Mouse (Mus musculus) E14TG2a.4 (cell line): Measurements from ENCODE around the gene Ebf1.
A peak's percentile ranks its signal among the peaks of the same experiment; 100 is the strongest.

Experiments
- H3K27me3 ChIP-seq: 2 replicates; pipeline ENCODE4 v1.6.1; 2014; ENCODE audit warnings: low read length, control low read depth; ENCODE audit not compliant: insufficient read depth
- H3K36me3 ChIP-seq: 2 replicates; pipeline ENCODE4 v1.6.1; 2014; ENCODE audit warnings: low read length, control low read depth; ENCODE audit not compliant: insufficient read depth
- H3K4me1 ChIP-seq: replicated peaks from 2 replicates; pipeline ENCODE4 v1.6.1; 2014; ENCODE audit warnings: low read depth, low read length, control low read depth
- H3K4me3 ChIP-seq: replicated peaks from 2 replicates; pipeline ENCODE4 v1.5.1; 2014; ENCODE audit warnings: mild to moderate bottlenecking, low read length
- H3K9me3 ChIP-seq: 2 replicates; pipeline ENCODE4 v1.6.1; 2014; ENCODE audit warnings: low read length, control low read depth
- CTCF ChIP-seq: conservative IDR thresholded peaks from 2 replicates; pipeline ENCODE4 v1.5.1; 2014; ENCODE audit warnings: low read length
- NANOG ChIP-seq: IDR thresholded peaks from 2 replicates; pipeline ENCODE4 v1.6.1; 2014; ENCODE audit warnings: borderline replicate concordance, low read length, mixed read lengths
- POU5F1 ChIP-seq: IDR thresholded peaks from 2 replicates; pipeline ENCODE4 v1.6.1; 2014; ENCODE audit warnings: low read length, borderline replicate concordance

The Ebf1 gene

DNA sequence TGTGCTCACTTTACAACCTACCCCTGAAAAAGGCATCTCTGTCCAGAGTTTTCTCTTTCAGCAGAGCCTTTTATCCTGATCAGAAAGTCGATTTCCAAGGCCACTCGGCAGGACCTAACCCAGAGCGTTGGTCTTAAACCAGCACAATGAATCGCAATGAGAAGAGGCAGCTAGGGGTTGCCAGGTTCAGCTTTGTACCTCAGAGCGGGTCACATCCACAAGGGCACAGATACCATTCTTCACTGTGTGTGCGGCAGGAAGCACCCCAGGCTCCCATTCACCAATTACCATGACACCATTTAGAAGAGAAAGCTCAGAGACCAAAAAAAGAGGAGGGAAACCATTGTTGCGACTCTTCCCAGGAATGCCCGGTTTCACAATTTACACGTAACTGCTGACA is 365.1 kb downstream of the Ebf1 start:
- no peaks in the 10 kb centered on the region for H3K27me3 ChIP-seq
- no peaks in the 10 kb centered on the region for H3K36me3 ChIP-seq
- H3K4me1 ChIP-seq: 0 out of 2 replicates have a peak, but pooled peaks cover 5% of the 10 kb centered on the region
- no peak for TF ChIP-seq POU5F1
- TF ChIP-seq NANOG: no peak
- TF ChIP-seq CTCF: no peak
- H3K9me3 ChIP-seq: no peaks in the 10 kb centered on the region
- H3K4me3 ChIP-seq: no peak overlapping the region

DNA sequence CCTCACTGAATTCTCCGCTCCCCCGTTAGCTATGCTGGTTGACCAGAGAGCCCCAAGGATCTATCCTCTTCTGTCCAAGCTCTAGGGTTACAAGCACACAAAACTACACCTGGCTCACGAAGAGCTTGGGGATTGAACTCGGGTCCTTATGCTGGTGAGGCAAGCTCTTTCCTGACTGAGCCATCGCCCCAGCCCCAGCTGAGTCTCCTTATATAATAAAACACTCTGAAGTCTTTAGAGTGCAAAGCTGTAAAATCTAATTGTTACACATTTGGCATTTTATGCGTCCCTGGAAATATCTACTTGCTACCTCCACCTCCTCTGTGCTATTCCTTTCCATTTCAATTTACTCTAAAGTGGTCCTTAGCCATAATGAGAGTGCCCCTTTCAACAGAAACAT is 366.8 kb downstream of the Ebf1 start:
- Histone ChIP-seq H3K4me3 (no peak overlapping the region), H3K9me3 (no peaks in the 10 kb centered on the region), H3K27me3 (no peaks in the 10 kb centered on the region), H3K4me1 (0 out of 2 replicates have a peak, but pooled peaks cover 5% of the 10 kb centered on the region), H3K36me3 (no peaks in the 10 kb centered on the region)
- TF ChIP-seq NANOG (no peak), POU5F1 (no peak), CTCF (no peak)

DNA sequence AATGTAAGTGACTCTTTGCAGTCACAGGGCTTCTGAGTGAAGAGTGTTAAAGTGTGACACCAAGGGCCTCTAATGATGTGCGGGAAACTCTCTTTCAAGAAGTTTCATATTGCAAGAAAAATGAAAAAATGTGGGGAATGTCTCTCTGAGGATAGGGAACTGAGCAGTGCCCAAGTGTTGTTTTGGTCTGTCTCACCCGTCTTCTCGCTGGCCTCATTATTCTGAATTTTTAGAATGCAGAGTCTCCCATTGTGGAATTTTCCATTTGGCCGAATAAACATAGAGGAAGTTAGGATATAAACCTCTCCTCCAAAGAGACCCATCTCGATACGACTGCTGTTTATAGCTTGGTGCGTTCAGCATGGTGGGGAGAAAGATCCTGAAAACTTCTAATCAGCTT is 367.3 kb downstream of the Ebf1 start:
- no peak overlapping the region for H3K4me3 ChIP-seq
- 0 out of 2 replicates have a peak, but pooled peaks cover 5% of the 10 kb centered on the region for H3K4me1 ChIP-seq
- TF ChIP-seq POU5F1 (no peak), CTCF (no peak), NANOG (no peak)
- H3K36me3 ChIP-seq: no peaks in the 10 kb centered on the region
- H3K27me3 ChIP-seq: no peaks in the 10 kb centered on the region
- H3K9me3 ChIP-seq: no peaks in the 10 kb centered on the region

DNA sequence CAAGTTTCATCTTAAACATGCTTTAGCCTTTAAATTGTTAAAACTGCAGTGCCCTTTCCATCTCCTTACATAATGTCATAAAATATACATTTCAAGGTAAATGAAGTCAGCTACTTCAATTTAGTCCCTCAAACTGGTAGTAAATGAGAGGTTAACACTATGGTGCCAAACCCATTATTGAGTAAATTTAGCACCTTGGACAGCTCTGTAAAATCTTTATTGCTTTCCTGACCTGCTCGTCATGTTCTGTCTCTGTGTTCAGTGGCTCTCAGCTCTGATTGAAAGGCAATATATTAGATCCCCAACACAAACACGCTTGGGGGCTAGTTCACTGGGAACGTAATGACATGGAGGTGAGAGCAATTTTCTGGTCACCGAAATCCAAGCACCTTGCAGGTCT is 370.7 kb downstream of the Ebf1 start:
- Histone ChIP-seq H3K9me3 (no peaks in the 10 kb centered on the region), H3K27me3 (no peaks in the 10 kb centered on the region), H3K4me3 (no peak overlapping the region), H3K36me3 (no peaks in the 10 kb centered on the region), H3K4me1 (no peaks in the 10 kb centered on the region)
- TF ChIP-seq NANOG: no peak
- TF ChIP-seq CTCF: no peak
- TF ChIP-seq POU5F1: no peak

DNA sequence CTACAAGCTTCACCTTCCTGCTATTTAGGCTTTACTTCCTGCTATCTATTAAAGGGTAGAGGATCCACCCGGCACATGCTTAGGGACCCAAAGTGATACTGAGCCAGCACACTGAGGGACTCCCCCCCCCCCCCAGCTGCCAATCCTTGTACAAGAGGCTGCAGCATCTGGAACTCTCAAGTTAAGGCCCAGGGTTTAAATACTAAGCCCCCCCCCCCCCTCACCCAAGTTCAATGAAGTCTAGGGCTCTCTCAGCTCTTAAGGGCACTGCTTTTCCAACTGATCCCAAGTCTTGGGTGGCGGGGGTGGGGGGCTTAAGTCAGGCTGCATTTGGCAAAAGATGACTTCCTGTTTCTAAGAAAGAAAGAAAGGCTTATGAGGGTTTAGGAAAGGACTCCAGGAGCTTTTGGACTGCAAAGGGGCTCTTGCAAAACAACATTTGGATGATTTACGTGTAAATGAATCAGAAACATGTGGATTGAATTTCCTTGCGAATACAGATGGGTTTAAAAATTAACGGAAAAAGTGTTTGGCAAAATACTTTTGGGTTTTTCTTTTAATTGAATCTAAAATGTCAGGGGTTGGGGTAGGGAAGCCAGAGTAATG is 385.7 kb downstream of the Ebf1 start:
- Histone ChIP-seq H3K4me1 (peaks cover 7% of the 10 kb centered on the region; the same call in 1 of the 2 replicates), H3K36me3 (no peaks in the 10 kb centered on the region), H3K4me3 (no peak overlapping the region), H3K27me3 (no peaks in the 10 kb centered on the region), H3K9me3 (no peaks in the 10 kb centered on the region)
- no peak for TF ChIP-seq NANOG
- no peak for TF ChIP-seq POU5F1
- TF ChIP-seq CTCF: no peak

DNA sequence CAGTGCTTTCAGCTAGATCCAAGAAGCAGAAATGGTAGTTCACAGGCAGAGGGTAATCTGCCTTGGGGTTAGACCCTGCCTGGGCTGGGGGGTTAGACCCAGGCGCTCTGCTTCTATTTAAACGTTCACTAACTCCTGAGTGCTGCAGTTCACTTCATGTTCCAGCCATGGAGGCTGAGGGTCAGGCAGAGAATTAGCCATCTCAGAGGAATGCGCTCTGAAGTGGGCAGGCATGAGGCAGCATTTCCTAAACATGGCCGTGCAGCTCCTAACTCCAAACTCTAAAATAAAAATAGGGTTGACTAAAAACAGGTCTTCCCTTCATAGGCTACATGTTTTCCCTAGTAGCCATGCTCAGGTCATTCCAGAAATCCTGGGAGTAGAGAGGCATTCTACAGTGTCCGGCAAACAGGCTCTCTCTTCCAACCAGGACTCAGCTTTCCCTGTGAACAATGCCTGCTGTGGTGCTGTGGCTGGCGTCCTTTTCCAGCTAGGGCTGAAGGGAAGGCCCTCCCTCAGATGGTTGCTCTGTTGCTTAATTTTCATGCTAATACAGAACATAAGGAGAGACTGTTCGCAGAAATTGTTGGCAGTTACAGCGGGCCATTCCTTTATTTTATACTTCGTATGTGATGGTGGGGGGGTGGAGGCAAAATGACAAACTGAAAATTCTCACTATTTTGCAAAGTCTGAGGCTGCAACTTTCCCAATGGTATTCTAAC is 386.8 kb downstream of the Ebf1 start:
- Histone ChIP-seq H3K4me1 (peaks cover 7% of the 10 kb centered on the region; the same call in 1 of the 2 replicates), H3K36me3 (no peaks in the 10 kb centered on the region), H3K27me3 (no peaks in the 10 kb centered on the region), H3K9me3 (no peaks in the 10 kb centered on the region), H3K4me3 (no peak overlapping the region)
- TF ChIP-seq NANOG (no peak), POU5F1 (no peak)

DNA sequence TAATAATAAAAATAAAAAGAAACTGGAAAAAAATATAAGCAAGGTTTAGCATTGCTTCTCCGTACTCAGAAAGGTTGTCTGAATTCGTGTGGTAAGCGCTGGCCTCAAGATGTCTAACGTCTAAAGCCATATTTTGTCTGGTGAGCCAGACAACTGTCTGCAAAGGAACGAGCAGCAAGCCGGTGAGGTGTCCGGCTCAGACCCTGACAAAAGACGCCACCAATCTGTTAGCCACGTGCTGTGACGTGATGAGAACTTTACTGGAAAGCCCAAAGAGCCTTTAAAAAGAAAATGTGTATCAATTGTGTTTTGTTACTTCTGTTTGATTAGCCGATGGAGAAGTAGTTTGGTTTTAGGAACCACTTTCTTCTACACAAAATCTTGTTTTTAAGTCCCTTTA is 390.2 kb downstream of the Ebf1 start:
- peaks cover 7% of the 10 kb centered on the region; the same call in 1 of the 2 replicates for H3K4me1 ChIP-seq
- TF ChIP-seq CTCF: no peak
- no peak for TF ChIP-seq POU5F1
- TF ChIP-seq NANOG: no peak
- H3K9me3 ChIP-seq: no peaks in the 10 kb centered on the region
- H3K36me3 ChIP-seq: no peaks in the 10 kb centered on the region
- H3K27me3 ChIP-seq: no peaks in the 10 kb centered on the region
- no peak overlapping the region for H3K4me3 ChIP-seq

DNA sequence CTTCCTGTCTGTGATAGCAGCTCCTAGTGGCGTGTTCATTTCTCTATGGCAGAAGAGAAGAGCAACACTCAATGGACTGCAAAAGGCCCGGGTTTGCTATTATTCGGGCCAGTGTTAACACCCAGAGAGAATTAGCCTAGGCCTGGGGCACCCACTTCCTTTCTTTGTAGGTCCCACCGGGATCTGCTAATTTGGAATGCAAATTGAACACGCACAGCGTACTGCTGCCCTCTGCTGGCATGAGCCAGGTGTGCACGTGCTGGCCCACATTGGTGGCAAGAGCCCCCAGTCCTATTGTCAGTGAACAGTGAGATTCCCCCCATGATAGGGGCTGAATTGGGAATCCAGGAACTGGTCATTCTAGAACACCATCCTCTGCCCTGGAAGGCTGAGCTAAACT is 391.0 kb downstream of the Ebf1 start:
- H3K4me3 ChIP-seq: no peak overlapping the region
- peaks cover 7% of the 10 kb centered on the region; the same call in 1 of the 2 replicates for H3K4me1 ChIP-seq
- no peaks in the 10 kb centered on the region for H3K36me3 ChIP-seq
- TF ChIP-seq CTCF: peak; percentile 81
- no peak for TF ChIP-seq NANOG
- no peak for TF ChIP-seq POU5F1
- H3K27me3 ChIP-seq: no peaks in the 10 kb centered on the region
- no peaks in the 10 kb centered on the region for H3K9me3 ChIP-seq

DNA sequence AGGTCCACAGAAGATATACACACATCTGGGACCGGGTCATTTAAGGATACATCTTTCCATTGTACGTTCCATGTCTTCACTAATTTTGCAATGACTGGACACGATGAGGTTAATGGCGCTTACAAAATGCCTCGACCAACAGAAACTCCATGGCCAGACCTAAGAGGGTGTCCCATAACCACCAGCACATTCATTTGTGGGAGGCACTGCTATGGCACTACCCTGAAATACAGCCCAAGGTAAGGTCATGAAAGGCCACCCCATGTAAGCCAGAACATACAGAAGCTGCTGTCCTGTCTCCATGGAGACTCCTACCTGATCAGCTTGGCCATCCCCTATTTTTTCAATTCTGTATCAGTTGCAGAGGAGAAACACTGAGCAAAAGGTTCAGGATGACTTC is 391.6 kb downstream of the Ebf1 start:
- H3K4me1 ChIP-seq: peaks cover 3% of the 10 kb centered on the region; the same call in 1 of the 2 replicates
- no peaks in the 10 kb centered on the region for H3K9me3 ChIP-seq
- H3K36me3 ChIP-seq: no peaks in the 10 kb centered on the region
- no peak overlapping the region for H3K4me3 ChIP-seq
- TF ChIP-seq NANOG: no peak
- no peak for TF ChIP-seq POU5F1
- TF ChIP-seq CTCF: no peak
- no peaks in the 10 kb centered on the region for H3K27me3 ChIP-seq
